Mouse (Mus musculus) lung, postnatal 10 days (tissue): ENCODE measurements at regions not wholly inside any gene's neighbourhood (a gene's known extent, or its start where the extent isn't known, plus 50 kb on each side); places are given as distances from the start of the nearest gene placed in this dataset.

ENCODE experiments used
- DNase-seq: peaks from one replicate; pipeline ENCODE4 v3.0.0; 2021

DNA sequence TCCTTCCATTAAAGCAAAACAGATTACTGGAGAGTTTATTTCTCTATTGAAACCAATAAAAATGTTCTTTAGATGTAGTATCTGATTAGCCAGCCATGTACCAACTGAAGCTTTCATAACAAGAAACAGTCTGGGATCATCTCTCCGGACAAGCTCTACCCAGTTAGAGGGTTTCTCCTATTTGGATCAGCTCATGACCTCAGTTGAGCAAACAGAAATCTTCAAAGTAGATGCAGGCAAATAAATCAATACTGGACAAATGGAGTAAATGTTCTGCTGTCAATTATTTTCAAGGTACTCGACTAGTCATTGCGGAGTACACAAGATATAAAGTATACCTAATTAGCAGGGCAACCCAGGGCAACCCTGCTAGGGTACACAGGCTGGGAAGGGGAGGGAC lies 67.4 kb downstream of the Avpr1a start:
- no peak for DNase-seq

DNA sequence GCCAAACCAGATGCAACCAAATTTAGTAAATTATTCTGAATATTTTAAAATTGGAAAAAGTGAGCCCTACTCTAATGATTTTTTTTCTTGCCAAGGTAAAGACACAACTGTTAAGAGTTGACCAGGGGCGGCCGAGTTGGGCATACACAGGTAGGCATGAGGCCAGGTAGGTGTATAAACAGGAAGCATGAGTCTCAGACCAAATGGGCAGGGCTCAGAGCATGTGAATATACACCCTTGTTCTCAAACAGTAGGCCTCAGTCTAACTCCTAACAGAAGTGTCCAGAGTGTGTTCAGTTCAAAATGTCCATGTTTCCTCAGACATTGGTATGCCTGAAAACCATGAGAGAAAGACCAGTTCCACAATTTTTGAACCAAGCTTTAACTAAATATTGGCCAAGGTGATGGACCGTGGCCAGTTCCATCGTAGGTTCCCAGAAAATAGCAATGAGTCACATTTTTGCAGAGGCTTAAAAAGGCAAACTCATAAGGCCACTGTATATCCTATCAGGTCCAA lies 71.0 kb downstream of the Avpr1a start:
- DNase-seq: no peak

DNA sequence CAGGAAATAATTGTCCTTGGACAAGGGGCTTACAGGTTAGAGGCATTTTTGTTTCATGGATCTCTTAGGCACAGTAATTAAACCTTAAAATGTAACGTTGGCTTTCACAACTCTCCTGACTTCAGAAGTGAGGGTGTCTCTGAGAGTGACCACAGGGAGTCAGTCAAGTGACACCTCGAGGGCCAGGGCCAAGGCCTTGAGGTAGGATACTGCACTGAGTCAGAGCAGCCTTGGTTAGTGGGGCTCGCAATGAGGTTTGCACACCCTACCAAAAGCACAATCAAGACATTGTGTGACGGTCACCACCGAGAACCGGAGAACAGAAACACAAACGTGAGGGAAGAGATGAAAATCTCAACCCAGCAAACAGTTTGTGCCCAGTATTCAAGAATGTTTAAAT lies 71.7 kb downstream of the Avpr1a start:
- no peak for DNase-seq

DNA sequence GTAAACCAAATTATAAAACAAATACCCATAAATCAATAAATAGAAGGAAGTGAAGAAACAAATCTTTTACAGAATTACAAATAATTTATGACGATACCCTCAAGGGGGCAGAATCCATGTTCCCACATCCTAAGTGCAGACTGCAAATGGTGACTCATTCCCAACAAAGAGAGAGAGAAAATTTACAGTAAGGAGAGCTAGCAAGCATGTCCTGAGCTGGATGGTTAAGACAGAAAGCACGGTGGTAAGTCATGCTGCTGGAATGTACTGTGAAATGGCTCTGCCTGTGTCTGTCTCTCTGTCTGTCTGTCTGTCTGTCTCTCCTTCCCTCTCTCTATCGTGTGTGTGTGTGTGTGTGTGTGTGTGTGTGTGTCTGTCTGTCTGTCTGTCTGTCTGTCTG lies 74.3 kb downstream of the Avpr1a start:
- no peak for DNase-seq

DNA sequence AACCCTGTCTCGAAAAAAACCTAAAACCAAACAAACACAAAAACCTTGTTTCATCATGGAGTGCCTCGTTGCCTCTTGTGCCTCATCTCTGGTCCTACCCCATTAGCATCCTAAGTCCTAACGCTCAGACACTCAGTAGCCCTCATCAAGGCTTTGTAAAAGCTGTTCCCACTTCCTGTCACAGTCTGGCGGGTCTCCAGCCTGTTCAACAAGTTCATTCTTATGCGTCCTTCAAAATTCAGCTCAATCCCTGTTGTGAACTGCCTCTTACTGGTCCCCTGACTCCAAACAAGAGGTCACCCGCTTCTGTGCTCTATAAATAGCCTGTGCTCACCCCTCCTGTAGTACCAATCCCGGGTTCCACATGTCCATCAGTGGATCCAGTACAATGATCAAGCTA lies 77.1 kb downstream of the Avpr1a start:
- DNase-seq: peak; percentile 19

DNA sequence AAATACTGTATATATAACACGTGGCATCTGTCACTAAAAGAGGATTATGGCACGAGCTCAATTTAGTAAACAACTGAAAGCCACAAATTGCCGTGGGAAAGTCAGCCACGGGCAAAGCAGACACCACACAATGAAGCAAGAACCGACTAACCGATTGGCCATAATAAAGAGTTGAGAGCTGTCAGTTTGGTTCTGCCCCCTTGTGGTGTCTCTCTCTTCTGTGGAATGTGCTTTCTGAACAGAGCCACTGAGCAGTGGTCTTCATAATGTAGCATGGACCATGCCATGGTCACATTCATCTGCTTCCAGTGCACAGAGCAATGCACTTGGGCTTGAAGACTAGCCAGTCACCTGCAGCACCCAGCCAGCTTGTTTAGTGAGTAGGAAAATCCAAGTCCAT lies 77.5 kb downstream of the Avpr1a start:
- no peak for DNase-seq

DNA sequence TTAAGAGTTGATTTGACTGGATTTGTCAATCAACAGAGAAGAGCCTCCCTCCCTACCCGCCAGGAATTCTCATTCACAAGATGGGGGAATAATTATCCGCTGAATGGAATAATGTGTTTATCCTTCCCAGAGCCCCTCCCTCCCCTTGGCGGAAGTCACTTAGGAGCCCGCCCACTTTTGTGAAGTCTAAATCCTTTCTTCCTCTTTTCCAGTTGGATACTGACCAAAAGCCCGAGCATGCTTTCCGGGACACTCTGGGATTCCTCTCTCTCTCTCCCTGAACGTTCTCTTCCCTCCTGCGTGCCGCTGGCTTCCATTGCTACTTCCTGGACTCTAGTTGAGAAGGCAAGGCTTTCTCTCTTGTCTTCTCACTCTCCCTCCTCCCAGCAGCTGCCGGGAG lies 79.9 kb downstream of the Avpr1a start:
- peak; percentile 65 for DNase-seq

DNA sequence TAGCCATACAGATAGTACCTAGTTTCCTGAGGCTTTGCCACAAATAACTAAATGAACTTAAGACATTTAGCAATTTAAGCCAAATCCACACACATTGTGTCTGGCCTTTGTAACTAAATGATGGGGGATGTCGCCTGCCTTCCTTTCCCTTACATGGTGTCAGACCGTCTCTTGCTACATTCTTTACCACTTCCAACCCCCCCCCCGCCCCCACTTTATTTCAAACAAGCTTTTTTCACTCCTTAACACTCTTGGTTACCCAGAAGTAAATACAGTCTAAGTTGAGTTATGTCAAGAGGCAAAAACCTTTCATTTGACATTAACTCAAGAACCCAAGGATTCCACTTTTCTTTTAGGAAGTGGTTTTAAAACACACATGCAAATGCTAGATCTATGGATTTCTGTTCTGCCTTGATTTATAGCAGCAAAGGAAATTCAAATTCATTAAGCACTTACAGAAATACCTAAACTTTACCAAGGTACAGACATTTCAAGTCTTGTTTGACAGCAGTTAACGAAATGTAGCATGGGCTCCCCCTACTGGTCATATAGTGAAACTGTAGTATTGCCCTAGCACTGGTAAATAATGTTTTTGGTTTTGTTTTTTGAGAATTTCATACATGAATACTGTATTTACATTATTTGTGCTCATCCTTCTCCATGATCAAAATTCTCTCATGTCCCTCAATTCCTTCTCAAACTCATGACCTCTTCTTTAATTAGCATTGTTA lies 80.8 kb downstream of the Avpr1a start:
- peak; percentile 53 for DNase-seq

DNA sequence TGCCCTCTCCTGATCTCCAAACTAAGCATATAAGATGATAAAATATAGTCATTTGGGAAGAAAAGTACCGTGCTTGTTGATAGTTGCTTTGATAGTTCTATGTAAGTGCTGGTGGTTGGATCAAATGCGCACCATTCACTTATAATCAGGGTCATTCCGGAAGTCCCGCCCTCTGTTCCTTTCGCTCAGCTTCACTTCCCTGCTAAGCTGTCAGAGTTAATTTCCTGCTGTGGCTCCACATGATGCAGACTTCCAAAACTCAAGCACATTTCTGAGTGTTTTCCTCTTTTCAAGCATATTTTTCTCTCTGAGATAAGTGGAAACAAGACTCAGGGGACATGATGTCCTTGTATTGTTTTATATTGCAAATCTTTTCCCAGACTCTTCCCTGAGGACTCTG lies 86.4 kb downstream of the Avpr1a start:
- no peak for DNase-seq

DNA sequence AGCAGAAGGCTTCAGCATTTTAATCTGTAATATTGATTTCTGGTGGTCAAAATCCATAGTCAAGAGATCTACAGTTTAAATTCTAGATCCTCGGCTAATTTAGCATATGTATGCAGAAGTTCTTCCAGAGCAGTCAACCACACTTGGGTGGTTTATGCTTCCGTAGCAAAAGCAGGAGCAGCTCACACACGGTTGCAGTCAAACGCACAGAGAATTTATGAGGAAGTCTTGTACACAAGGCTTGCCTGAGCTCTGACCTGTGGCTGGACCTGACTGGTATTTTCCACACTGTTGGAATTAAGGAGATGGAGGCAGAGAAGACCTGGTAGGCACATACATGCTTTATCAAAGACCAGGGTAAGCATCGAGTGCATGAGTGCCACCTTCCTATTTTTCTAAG lies 86.8 kb downstream of the Avpr1a start:
- DNase-seq: no peak

DNA sequence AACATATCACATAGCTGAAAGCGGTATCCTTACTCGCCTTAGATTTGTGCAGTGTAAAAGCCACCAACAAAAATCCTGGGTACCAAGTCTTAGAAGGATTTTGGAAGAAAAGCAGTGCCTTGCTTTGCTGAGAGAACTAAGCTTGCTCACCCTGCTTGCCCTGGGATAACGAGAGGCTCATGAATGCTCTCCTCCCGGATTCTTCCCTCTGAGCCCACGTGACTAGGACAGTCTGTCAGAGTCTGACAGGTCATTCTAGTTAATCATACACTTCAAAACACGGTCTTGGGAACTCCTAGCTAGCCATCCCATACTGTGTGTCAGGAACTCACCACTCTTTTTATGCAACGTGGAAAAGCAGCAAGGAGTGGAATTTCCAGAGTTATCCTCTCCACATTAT lies 91.4 kb downstream of the Avpr1a start:
- no peak for DNase-seq

DNA sequence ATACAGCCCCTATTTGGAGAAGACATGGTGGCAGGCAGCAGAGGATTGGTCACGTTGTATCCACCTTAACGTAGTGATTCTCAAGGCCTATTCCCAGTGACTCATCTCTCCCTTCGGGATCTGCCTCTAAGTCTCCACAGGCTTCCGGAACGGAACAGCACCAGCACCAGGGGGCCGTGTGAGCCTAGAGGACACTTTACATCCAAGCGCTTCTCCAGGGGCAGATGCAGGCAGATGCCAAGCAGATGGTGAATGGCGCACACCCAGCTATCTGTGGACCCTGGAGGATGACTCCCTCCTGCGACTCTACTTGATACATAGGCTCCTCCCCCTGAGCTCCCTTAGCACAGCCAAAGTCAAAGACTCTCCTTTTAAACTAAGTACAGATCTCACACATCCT lies 94.3 kb downstream of the Avpr1a start:
- no peak for DNase-seq

DNA sequence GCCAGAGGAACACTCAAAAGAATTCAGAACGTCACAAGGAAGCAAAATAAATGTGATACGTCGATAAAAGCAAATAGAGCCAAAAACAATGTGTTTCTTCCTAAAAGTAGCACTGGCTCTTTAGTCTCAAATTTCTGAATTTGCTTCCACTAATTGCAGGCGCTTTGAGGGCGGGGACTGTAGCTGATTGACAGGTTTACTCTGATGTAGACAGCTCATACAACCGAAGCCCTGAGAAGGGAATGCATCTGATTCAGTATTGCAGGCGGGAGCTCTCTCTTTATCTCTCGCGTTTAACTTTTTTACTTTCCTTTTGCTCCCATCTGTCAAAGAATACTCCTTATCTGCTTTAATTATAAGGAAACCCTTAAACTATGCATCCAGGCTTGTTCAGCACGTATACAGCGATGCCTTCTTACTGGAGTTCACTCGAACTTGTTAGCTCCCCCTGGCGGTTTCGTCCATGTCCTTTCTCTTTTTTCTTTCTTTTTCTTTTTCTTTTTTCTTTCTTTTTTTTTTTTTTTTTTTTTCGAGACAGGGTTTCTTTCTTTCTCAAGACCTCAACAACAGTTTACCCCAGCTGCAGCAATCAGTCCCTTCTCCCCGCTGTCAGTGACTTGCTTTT lies 95.9 kb downstream of the Avpr1a start:
- DNase-seq: peak; percentile 82

DNA sequence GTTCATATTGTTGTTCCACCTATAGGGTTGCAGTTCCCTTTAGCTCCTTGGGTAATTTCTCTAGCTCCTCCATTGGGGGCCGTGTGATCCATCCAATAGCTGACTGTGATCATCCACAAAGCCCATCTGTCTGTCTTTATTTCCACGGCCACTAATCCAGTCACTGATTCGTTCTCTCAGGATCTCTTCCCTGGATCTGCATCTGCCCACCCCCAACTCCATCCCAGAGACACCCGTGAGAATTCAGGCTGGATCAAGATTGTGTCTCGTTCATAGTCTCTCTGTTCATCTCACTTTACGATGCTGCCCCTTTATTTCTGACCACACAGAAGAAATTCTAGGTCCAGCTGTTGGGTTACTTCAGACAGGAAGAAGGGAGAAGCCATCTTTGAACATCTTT lies 96.7 kb downstream of the Avpr1a start:
- DNase-seq: no peak

DNA sequence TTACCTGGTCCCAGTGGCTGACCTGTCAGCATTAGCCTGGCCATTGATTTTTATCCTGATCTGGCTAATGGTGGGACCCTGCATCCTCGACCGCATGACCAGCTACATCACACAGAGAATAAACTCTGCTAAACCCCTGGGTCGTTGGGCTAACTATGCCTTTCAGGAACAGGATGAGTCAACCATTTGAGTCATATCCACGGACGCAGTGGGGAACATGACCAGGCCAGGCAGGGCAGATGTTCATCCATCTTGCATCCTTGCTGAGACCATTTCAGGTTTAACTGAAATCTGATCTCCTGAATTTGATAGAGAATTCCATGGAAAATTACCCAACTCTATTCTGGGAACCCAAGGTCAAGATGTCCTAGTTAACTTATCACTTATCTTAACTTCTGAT lies 103.3 kb downstream of the Avpr1a start:
- no peak for DNase-seq

DNA sequence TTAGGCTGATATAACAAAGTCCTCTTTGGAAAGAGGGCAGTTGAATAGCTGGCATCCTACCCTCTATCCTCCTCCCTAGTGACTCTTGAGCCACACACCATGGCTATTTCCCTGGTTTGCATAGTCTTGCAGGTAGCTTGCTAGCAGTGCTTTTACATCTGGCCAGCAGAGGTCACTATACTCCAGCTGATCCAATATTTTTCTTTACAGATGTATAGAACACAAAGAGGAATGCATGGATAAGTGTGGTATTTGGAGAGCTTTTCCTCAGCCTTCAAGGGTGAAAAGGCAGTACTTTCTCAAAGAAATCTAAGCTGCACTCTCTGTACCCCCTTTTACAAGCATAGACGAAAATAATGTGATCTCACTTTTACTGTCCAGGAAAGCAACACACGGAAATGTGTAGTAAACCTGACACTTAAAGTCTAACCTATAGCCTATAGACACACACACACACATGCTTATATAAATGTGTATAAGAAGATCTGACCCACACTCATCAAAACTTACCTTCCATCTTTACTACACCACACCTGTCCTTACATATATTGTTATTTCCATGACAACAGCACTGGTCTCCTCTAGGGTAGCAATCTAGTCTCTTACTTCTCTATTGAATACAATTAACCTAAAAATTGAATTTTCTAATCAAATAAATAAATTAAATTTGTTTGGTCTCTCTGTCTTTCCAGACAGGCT lies 105.0 kb downstream of the Avpr1a start:
- DNase-seq: peak; percentile 43

DNA sequence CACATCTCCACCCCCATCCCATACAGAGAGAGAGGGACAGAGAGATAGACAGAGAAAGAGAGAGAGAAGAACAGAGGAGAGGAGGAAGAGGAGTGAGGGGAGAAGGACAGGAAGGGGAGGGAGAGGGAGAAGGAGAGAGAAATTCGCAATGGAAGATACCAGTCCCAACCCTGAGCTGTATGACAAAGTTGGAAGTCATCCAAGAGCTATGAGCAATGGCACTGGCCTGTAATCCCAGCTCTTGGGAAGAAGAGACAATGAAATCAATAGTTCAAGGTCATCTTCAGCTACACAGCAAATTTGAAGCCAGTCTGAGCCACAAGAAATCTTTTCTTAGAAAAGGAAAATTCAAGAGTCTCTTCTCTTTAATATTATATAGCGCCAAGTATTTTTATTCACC lies 105.6 kb downstream of the Avpr1a start:
- no peak for DNase-seq

DNA sequence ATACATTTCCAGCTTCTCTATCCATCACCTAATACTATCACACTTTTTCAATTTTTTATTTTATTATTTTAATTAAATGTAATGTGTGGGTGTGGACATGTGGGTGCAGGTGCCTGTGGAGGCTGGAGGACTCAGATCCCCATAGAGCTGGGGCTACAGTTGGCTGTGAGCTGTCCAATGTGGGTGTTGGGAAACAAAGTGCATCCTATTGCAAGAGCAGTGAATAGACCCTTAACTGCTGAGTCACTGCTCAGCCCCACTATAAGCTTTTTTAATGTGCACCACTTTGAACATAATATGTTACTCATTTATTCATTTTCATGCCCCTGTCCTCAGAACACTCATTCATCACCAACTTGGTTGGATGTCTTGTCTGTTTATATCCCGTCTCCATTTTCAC lies 110.4 kb downstream of the Avpr1a start:
- DNase-seq: no peak

DNA sequence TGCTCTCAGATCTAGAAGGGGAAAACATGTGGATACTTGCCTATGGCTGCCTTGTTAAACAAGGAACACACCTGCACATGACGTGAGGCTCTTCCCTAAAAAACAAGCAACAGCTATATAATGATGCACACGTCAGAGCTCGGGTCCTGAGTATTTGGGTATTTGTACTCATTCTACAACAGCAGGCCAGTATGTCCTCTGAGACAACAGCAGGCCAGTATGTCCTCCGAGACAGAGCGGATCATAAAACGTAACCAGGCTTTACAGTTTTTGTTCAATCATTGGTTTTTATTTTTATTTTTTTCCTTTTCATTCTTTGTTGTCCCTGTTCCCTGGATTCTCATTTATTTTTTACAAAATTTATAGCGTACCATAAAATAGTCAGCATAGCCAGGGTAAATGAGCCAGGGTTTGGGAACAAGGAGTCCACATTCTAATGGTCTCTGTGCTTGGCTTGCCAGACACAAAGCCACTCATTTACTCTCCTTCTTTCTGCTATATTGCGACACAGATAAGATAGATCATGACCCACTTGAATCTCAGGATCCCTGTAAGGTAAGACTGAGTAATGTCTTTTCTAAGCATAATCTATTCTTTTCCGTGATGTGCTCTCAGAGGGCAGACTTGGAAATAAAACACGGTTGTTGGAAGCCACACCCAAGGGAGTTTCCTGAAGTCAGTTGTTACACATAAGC lies 111.8 kb downstream of the Avpr1a start:
- DNase-seq: no peak

DNA sequence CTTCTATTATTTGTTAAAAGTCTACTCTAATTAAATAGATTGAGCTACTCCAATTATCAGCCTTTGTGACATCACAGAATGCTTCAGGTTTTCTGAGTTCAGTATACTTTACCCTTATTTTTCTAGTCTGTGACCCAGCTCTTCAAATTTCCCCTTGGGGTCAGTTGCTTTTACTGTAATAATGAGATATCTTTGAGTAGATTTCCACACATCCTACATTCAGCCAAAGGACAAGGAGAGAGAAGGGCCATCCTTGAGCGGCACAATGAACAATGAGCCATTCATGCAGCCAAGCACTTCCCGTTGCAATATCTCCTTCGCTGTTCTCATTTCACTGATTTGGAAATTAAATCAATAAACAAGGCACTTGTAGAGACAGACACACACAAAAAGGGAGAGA lies 113.6 kb downstream of the Avpr1a start:
- no peak for DNase-seq

DNA sequence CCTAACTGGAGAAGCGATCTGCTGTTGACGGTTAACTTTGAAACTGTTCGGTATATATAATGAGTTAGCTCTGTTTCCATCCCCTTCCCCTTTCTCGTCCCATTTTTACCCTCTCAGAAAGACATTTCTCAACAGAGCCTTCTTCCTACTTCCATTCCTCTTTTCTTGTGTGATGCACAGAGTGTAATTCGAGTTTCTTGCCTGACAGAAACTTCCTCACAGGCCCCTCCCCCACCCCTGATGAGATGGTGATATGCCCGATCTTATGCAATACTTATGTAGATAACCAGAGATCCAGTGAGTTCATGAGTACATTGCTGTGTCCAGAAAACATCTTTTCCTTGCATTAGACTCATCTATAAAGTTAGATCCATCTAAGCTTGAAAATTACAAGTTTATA lies 114.2 kb downstream of the Avpr1a start:
- DNase-seq: no peak

DNA sequence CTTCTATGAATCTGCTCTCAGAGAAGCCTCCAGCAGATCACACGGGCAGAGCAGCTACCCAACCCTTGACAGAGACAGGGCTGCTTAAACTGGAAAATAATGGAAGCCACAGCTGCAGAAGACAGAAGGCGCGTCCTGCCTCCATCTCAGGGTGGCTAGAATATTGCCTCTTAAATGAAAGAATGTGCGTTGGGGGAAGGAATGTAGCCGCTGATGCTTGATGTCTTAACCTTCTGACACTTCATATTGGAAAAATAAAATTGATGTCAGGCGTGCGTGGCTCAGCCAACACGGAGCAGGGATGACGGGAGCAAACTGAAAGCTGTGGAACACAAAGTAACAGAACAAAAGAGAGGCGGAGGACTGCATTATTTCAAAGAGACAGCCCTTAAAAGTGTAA lies 114.6 kb upstream of the Ppm1h start:
- no peak for DNase-seq

DNA sequence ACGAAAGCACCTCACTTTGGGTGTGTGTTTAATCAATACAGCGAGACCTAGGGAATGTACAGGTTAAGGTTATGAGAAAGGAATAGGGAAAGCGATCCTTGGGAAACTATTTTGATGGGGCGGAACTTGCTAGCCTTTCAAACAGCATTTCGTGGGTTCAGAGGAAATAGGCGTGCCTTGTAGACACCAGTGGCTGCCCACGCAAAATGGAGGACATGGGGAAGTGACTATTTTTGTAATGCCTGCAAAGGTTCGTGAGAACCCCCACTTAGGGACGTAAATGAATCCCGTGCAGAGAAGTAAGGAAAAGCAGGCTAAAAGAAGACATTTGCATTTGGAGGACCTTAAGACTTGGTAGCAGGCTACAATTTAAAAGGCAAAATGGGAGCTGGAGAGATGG lies 114.1 kb upstream of the Ppm1h start:
- DNase-seq: no peak

DNA sequence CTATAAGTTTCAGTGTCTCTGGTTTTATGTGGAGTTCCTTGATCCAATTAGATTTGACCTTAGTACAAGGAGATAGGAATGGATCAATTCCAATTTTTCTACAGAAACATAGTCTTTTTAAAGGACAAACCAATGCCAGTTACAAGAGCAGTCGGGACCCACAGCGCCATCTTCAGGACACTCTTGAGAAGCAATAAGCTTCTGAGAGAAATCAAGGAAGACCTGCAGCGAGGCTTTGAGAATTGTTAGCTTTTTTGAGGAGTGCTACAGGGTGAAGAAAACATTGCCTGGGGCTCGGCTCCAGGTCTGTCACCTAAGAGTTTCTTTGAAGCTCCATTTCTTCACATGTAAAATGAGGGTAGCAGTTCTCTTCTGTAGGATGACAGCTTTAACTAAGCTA lies 112.0 kb upstream of the Ppm1h start:
- DNase-seq: no peak
